Mouse (Mus musculus) kidney, adult 11 months (tissue): Measurements from ENCODE around the gene Vps4b.
"Not testable (repeated sequence)": the region's sequence is repeated elsewhere in the genome, so short reads cannot be mapped to it uniquely, and the experiment has no call there.

Experiments used
- DNase-seq: peaks from one replicate; pipeline ENCODE4 v3.0.0; 2022

Gene Vps4b

DNA sequence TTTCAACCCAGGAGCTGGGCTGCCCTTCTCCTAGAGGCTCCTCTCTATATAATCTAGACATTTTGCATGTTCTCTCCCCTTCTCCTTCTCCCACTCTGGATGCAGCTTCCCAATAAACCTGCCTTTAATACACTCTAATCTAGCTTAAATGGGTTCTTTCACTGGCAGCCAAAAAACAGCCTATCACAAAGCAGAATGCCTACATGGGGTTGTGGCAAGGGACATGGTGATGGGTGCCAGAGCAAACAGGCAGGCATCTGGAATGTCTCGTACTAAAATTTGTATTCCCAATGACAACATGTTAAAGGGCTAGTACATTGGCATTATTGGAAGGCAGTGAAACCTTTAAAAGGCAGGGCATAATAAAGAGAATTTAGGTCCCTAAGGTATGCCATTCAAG is 45.9 kb downstream of the Vps4b start:
- no peak for DNase-seq

DNA sequence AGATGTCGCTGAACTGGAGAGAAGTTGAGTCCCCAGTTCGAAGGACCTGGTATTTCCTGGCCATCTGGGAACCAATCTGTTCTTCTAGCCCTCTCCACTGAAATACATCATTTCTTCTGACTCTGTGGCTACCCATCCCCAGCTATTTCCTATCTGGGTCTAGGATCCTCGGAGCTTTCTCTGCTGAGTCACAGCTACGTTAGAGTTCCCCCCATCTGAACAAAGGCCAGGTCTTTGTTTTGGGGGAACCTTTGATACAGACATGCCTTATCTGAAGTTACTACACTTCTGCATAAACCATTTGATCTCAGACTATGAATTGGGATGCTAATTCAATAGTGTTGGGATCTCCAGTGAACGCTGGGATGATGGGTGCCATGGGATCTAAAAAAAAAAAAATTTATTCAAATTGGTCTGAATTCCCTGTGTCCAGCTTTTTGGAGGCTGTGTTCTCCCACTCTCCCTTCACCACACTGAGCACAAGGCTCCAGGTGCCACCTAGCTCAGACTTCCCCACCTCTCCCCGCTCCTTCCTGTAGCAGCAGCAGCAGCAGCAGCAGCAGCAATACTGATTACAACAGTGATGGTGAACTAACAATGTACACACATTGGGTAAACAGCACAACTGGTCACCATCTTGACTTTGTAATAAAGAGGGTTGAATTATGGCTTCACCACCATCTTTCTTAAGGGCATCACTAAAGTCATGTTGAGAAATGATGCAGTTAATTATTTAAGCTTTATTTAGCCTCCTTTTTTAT is 47.8 kb downstream of the Vps4b start:
- DNase-seq, result no peak

DNA sequence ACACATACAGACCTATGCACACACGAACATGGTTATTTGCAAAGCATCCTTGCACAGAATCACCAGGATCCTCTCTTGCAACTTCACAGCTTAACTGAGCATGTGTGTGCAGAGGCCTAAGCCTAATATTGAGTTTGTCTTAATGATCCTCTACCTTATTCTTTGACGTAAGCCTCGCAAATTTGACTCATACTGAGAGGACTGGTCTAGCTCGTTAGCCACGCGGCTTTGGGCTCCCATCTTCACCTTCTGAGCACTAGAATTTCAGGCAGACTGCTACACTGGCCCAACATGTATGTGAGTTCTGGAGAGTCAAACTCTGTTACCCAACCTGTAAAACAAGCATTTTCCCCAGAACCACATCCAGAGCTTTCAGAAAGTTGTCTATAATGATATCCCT is 53.5 kb downstream of the Vps4b start:
- no peak for DNase-seq

DNA sequence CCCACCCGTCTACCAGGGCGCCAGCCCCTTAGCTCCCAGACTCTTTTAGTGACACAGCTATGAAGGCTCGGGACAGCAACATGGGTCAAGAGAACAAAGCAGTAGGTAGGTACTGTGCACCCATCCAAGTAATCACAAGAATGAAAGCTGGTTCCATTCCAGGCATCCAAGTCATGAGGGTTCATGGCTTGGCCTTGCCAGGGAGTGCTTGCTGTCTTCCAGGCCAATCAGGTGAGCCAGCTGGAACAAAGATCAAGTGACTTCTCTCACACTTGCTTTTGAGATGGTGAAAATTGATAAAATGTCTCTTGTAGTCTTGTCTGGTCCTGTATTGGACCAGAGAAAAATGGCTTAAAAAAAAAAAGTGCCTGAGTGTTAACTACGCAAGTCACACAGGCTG is 55.8 kb downstream of the Vps4b start:
- no peak for DNase-seq

DNA sequence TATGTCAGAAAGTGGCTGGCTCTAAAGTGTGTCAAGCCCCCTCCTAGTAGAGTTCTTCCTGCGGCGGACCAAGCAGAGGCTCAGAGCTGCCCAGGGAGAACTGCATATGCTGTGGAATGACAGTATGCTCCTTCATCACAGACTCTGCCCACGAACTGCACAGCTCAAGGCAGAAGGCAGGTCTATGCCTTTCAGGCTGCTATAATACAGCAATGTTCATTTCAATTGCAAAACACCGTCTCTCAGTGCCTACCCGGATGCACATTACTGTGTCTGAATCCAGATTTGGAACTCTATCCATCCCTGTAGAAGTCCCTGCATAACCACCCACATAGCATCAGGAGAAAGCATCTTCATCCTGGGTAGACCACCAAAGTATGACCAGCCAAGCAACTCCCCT is 56.7 kb downstream of the Vps4b start:
- DNase-seq, result no peak

DNA sequence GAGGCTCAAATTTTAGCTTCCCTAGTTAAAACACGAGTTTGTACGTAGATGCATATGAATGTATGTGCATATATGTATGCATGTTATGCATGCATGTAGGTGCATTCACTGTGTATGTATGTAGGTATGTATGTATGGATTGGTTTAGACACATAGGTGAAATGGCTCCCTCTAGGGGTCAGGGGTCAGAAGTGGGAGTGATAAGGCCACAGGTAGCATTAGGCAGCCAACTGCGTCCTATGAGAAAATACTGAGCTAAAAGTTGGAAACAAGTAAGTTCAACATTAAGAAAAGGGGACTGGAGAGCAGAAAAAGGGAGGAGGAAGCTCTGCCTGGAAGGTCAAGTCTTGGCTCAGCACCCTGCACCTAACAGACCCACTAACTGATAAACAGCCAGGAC is 58.4 kb downstream of the Vps4b start:
- DNase-seq, result no peak

DNA sequence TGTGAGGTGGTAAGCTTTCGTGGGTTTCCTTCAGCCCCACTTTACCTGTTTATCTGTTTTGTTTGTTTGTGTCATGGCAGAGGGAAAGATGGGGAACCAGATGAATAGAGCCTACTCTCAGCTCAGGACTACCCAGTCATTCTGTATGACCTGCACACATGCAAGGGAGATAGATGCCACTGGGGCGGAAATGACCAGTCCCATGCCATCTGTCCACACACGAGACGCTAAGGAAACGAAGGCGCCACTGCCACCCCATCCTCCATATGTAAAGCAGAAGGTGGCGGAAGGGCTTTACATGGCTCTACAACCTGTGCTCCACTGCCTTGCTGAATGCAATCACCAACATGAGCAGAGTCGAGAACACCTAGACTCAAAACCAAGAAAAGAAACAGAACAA is 60.3 kb downstream of the Vps4b start:
- no peak for DNase-seq

DNA sequence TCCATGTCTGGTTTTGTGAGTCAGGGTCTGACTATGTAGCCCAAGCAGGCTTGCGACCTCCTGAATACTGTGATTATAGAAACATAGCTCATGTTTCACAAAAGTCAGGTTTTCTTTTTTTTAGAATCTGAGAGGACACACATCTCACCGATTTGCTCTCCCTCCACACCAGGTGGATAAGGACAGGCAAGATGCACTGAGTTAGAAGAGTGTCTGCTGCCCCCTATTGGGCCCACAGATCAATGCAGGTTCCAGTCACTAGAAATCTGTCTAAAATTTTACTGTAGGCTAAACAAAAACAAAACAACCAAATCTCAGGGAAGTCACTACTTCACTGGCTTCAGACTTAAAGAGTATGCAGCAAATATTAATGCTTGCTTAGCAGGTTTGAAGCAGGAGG is 60.9 kb downstream of the Vps4b start:
- no peak for DNase-seq

DNA sequence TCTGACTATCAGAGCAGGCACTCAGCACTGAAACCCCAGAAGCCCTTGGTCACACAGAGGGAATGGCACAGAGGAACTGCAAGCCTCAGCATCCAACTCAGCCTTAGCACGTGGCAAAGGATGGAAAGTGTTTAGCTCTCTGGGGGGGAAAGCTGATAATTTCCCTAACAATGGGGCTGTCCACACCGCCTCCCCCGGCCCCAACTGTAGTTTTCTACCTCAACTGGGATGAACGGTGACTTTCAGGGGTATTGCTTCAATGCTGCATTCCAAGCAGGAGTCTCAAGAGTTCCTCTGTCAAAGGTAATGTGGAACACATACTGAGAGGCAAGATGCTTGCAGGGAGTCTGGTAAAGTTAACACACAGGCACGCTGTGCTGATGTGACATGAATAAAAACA is 74.5 kb downstream of the Vps4b start:
- no peak for DNase-seq

DNA sequence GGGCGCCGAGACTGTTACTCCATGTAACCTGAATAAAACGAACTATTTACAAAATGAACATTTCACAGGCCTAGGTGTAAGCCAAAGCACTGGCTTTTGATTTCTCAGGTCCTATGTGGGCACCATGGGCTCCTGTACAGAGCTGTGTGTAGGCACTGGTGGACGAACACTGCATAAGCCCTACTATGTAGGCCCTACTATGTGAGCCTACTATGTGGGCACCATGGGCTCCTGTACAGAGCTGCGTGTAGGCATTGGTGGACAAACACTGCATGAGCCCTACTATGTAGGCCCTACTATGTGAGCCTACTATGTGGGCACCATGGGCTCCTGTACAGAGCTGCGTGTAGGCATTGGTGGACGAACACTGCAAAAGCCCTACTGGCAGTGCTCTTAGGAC is 78.8 kb downstream of the Vps4b start:
- not testable (repeated sequence) for DNase-seq

DNA sequence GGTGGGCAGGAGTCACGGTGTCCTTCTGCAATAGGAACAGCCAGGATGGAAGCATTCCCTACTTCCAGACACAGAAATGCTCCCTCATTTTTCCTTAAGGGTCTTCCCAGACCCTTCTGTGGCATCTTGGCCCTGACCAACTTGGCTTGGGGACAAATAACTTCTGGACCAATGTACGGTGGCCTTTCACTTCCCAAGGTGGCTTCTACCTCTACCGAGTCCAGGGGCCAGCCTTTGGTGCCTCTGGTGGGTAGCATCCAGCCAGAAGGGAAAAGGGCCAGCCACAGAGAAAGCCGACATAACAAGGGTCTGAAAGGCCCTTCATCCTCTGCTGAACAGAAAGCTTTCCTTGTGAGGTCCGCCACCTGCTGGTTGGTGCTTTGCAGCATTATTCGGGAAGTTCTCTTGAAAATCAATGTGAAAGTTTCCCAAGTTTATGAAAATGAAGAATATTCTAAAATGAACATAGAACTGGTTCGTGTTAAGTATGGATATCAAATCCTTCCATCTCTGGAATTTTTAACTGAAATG is 79.4 kb downstream of the Vps4b start:
- peak; percentile 53 for DNase-seq

DNA sequence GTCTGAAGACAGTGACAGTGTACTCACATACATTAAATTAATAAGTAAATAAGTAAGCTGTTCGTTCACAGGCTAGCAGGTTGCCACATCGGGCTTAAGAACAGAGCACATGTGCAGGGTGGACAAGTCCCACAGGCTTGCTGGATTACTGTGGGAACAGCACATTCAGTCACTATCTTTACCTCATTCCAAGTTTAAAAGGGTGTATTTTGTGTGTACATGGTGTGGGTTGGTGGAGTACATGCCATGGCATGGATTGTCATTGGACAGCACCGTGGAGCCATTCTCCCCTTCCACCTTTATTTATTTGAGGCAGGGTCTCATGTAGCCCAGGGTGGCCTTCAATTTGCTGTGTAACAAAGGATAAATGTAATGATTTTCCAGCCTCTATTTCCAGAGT is 80.4 kb downstream of the Vps4b start:
- no peak for DNase-seq

DNA sequence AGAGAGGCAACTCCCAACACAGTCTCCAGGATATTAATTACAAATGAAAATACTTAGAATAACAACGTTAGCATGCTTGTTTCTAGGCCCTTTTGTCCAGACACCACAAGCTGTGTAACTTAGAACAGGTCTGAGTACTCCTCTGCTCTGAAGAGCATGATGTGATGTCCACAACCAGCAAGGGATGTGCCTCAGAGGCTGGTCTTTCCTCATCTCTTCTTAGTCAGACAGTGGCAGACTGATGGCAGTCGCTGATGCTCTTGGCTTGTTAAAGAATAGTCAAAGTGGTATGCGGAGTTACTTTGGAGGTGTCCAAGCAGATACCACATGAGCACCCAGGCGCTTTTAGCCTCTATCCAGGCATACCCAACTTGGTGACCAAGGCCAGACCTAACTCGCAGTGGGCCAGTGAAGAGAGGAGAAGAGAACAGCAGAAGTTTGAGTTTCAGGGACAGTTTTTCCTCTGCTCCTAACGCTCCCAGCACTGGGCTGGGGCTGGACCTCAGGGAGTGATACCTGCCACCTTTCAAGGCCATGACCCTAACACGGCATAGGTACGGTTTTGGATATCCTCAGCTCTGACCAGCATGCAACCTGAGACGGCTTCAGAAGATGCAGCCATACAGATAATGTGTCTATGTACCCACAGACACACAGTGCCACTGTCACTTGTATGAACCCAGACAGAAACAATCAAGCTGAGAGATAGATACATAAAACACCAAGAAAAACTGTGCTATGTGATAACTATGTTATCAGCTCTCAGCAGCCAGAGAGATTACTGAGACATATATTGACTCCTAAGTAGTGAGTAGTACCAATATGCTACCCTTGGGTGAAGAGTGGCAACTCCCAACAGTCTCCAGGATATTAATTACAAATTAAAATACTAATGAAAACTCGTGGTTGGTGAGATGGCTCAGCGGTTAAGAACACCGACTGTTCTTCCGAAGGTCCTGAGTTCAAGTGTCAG is 81.1 kb downstream of the Vps4b start:
- no peak for DNase-seq

DNA sequence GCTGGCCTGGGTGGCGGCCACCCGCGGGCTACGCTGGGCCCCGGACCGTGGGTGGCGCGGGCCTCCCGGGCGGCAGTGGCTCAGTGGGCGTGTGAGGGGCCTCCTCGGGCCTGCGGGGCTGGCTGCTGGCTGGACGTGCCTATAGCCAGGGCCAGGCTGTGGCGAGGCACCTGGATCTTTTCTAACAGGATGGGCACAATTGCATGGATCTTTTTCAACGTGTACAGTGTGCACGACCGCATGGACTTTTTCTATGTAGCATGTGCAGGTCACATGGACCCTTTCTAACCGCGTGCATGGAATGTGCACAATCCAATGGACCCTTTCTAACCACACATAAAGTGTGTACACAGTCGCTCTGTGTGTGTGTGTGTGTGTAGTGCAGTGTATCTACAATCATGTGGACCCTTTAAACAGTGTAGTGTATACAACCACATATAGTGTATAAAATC is 82.0 kb downstream of the Vps4b start:
- DNase-seq, result no peak
